Mouse (Mus musculus): ENCODE measurements around the gene Lct. TPM values are rescaled to one million over a fixed set of nuclear protein-coding genes. Genes with fewer than 3 reads are reported as not detected.

Gene Lct
- polyA plus RNA-seq (2017; shearing (Covaris generic)): not detected

DNA sequence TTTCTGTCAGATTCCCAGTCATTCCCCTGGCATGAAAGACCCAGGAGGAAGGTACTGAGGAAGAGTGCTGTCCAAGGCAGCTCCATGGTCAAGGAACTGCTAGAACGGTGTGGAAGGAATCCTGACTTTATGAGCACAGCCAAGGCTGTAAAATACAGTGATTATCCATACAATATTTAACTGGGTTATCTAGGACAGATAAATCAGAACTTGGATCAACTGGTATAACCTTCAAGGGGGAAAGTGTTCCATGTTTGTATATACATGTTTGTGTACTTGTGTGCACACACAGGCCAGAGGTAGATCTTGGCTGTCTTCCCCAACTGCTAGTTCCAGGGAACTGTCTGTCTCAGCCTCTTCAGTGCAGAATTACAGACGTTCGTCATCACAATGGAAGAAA, at the start of gene Lct:
Gene Lct, minus strand, starts transcription at position 101 of the 400 bp plus-strand sequence.

GRCm38 (mm10) chr1:128359554-128360376, 31.6 kb upstream of the Lct start, which contains the start of gene Mcm6:
Gene Mcm6, minus strand, starts transcription at chr1:128359664.

DNA sequence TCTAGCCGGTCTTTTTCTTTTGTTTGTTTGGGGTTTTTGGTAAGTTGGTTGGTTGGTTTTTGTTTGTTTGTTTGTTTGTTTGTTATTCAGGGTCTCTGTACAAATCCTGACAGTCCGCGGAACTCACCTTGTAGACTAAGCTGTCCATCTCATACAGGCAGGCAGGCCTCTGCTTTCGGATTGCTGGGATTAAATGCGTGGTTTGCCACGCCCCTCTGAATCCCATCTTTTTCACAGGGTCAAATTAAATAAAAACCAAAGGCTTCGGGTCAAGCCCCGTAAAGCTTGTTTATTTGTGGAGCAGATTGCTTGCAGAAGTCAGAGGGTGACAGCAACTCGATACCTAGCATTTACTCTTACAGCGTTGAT, 84.5 kb downstream of the Lct start, which contains the start of gene Ubxn4:
Gene Ubxn4, plus strand, starts transcription at position 338 of the 369 bp plus-strand sequence.

Other genes with a start within 250 kb of the Lct start
- 1.7 TPM for gene Zranb3, start 225.3 kb downstream of the Lct start, polyA plus RNA-seq (2017; shearing (Covaris generic))
- gene R3hdm1, start 225.0 kb downstream of the Lct start, polyA plus RNA-seq (2017; shearing (Covaris generic)): 78.7 TPM
- gene Ubxn4, start 84.4 kb downstream of the Lct start, polyA plus RNA-seq (2017; shearing (Covaris generic)): 140 TPM
- gene Mcm6, start 31.3 kb upstream of the Lct start, polyA plus RNA-seq (2017; shearing (Covaris generic)): 90.2 TPM
- 116 TPM for gene Dars, start 89.0 kb upstream of the Lct start, polyA plus RNA-seq (2017; shearing (Covaris generic))